Mouse (Mus musculus) neural tube, embryonic 11.5 days (tissue): ENCODE data around the gene Fbxl18. TPM values are rescaled to one million over a fixed set of nuclear protein-coding genes. Genes with fewer than 3 reads are reported as not detected.
A peak's percentile ranks its signal among the peaks of the same experiment; 100 is the strongest.

Experiments
- ATAC-seq: fragments of 200-750 bp; cut with Nextera tagmentation; 2 replicates; pipeline ENCODE4 v1.8.0; 2017; ENCODE audit warnings: moderate number of reproducible peaks, mild to moderate bottlenecking, moderate TSS enrichment, moderate library complexity; ENCODE audit not compliant: insufficient read depth, low FRiP score, low TSS enrichment
- DNase-seq: peaks from one replicate; pipeline ENCODE4 v3.0.0-alpha.2; 2015; ENCODE audit warnings: low spot score
- H3K27ac ChIP-seq: fragments of 300-500 bp; sonication (generic); 2 replicates; pipeline ENCODE4 v1.5.1; 2014; ENCODE audit warnings: low read depth, mild to moderate bottlenecking, low read length
- H3K27me3 ChIP-seq: fragments of 300-500 bp; sonication (generic); 2 replicates; pipeline ENCODE4 v1.6.1; 2014; ENCODE audit warnings: mild to moderate bottlenecking, low read length, mixed read lengths; ENCODE audit not compliant: control insufficient read depth, insufficient read depth
- H3K36me3 ChIP-seq: fragments of 300-500 bp; sonication (generic); 2 replicates; pipeline ENCODE4 v1.6.1; 2014; ENCODE audit warnings: mild to moderate bottlenecking, low read length, moderate library complexity, mixed read lengths; ENCODE audit not compliant: control insufficient read depth, insufficient read depth
- H3K4me1 ChIP-seq: fragments of 300-500 bp; sonication (generic); 2 replicates; pipeline ENCODE4 v1.6.1; 2014; ENCODE audit warnings: low read length, mixed read lengths; ENCODE audit not compliant: control insufficient read depth, insufficient read depth
- H3K4me2 ChIP-seq: fragments of 300-500 bp; sonication (generic); 2 replicates; pipeline ENCODE4 v1.6.1; 2014; ENCODE audit warnings: low read depth, mild to moderate bottlenecking, moderate library complexity
- H3K4me3 ChIP-seq: fragments of 300-500 bp; sonication (generic); 2 replicates; pipeline ENCODE4 v1.5.1; 2014; ENCODE audit warnings: low read depth, low read length
- H3K9ac ChIP-seq: fragments of 300-500 bp; sonication (generic); 2 replicates; pipeline ENCODE4 v1.6.1; 2014; ENCODE audit warnings: mild to moderate bottlenecking, low read length
- H3K9me3 ChIP-seq: fragments of 300-500 bp; sonication (generic); 2 replicates; pipeline ENCODE4 v1.6.1; 2016; ENCODE audit warnings: low read length; ENCODE audit not compliant: control insufficient read depth
- WGBS: fragments of 180-500 bp; shearing (Covaris S2); extraction: QIAGEN DNeasy Blood & Tissue Kit; methylation state at CpG from one replicate; pipeline ENCODE4 v1.1.7; 2014; 5-methylcytosine and 5-hydroxymethylcytosine counted together
- polyA plus RNA-seq: library from polyadenylated mRNA; unstranded; fragments of >200 nt; fragmentation: Nextera tagmentation; extraction: Ambion mirVana; gene quantifications from 2 replicates; pipeline ENCODE4 v1.2.1, GENCODE M21; 2014

Gene Fbxl18
- polyA plus RNA-seq, 1 experiment from 2014 or later = 13.7 TPM

GRCm38 (mm10) chr5:142929400-142929752 is 34.2 kb upstream of the Fbxl18 start:
- Histone ChIP-seq H3K4me1 (peaks cover 6% of the 10 kb centered on the region; the same call in 1 of the 2 replicates), H3K9ac (peak overlapping the region; percentile 56), H3K9me3 (no peaks in the 10 kb centered on the region), H3K36me3 (no peaks in the 10 kb centered on the region), H3K4me3 (peak overlapping the region; percentile 26), H3K4me2 (peak overlapping the region; percentile 46), H3K27ac (no peak overlapping the region), H3K27me3 (0 out of 2 replicates have a peak, but pooled peaks cover 3% of the 10 kb centered on the region)
- no peak for DNase-seq
- WGBS = 26% methylated on average over 4 of the region's 4 CpGs
- ATAC-seq = no peak

GRCm38 (mm10) chr5:142928749-142929399 is 33.7 kb upstream of the Fbxl18 start:
- 0 out of 2 replicates have a peak, but pooled peaks cover 3% of the 10 kb centered on the region for H3K27me3 ChIP-seq
- peaks cover 6% of the 10 kb centered on the region; the same call in 1 of the 2 replicates for H3K4me1 ChIP-seq
- peak overlapping the region; percentile 56 for H3K9ac ChIP-seq
- ATAC-seq (no peak), DNase-seq (peak; percentile 73)
- peak overlapping the region; percentile 46 for H3K4me2 ChIP-seq
- no peaks in the 10 kb centered on the region for H3K36me3 ChIP-seq
- no peaks in the 10 kb centered on the region for H3K9me3 ChIP-seq
- no peak overlapping the region for H3K27ac ChIP-seq
- WGBS = 4% methylated on average over 35 of the region's 35 CpGs
- peak overlapping the region; percentile 26 for H3K4me3 ChIP-seq

- Histone ChIP-seq H3K9me3 (no peaks in the 10 kb centered on the region), H3K4me2 (no peak overlapping the region), H3K9ac (no peak overlapping the region), H3K4me3 (no peak overlapping the region), H3K4me1 (peaks cover 6% of the 10 kb centered on the region; the same call in 1 of the 2 replicates), H3K27me3 (0 out of 2 replicates have a peak, but pooled peaks cover 3% of the 10 kb centered on the region), H3K27ac (no peak overlapping the region), H3K36me3 (no peaks in the 10 kb centered on the region)
- DNase-seq (no peak), ATAC-seq (no peak)
- WGBS = 94% methylated on average over 12 of the region's 12 CpGs
These were observed 32.2 kb upstream of the Fbxl18 start for GRCm38 (mm10) chr5:142927341-142927930.

- Histone ChIP-seq H3K4me1 (peaks cover 6% of the 10 kb centered on the region; the same call in 1 of the 2 replicates), H3K9me3 (no peaks in the 10 kb centered on the region), H3K36me3 (no peaks in the 10 kb centered on the region), H3K27ac (no peak overlapping the region), H3K27me3 (0 out of 2 replicates have a peak, but pooled peaks cover 3% of the 10 kb centered on the region), H3K4me2 (no peak overlapping the region), H3K4me3 (no peak overlapping the region), H3K9ac (no peak overlapping the region; the same call in 1 of the 2 replicates)
- no peak for DNase-seq
- ATAC-seq = no peak
- 46% methylated on average over 3 of the region's 3 CpGs for WGBS
These were observed 31.7 kb upstream of the Fbxl18 start for GRCm38 (mm10) chr5:142926940-142927228.

GRCm38 (mm10) chr5:142926204-142926939 is 31.2 kb upstream of the Fbxl18 start:
- WGBS = 20% methylated on average over 12 of the region's 13 CpGs

GRCm38 (mm10) chr5:142924336-142924959 is 29.2 kb upstream of the Fbxl18 start:
- 76% methylated on average over 12 of the region's 12 CpGs for WGBS
- H3K36me3 ChIP-seq = no peaks in the 10 kb centered on the region
- no peak overlapping the region for H3K4me3 ChIP-seq
- no peak for DNase-seq
- H3K4me1 ChIP-seq = peaks cover 6% of the 10 kb centered on the region; the same call in 1 of the 2 replicates
- no peak overlapping the region for H3K27ac ChIP-seq
- H3K27me3 ChIP-seq = 0 out of 2 replicates have a peak, but pooled peaks cover 3% of the 10 kb centered on the region
- H3K4me2 ChIP-seq = no peak overlapping the region
- no peak overlapping the region for H3K9ac ChIP-seq
- ATAC-seq = no peak
- no peaks in the 10 kb centered on the region for H3K9me3 ChIP-seq

More at GRCm38 (mm10) chr5:142926204-142926939, 31.2 kb upstream of the Fbxl18 start:
- ATAC-seq = no peak
- no peak overlapping the region for H3K27ac ChIP-seq
- peaks cover 6% of the 10 kb centered on the region; the same call in 1 of the 2 replicates for H3K4me1 ChIP-seq
- DNase-seq = no peak
- H3K36me3 ChIP-seq = no peaks in the 10 kb centered on the region
- H3K4me3 ChIP-seq = no peak overlapping the region
- no peak overlapping the region; the same call in 1 of the 2 replicates for H3K9ac ChIP-seq
- H3K27me3 ChIP-seq = 0 out of 2 replicates have a peak, but pooled peaks cover 3% of the 10 kb centered on the region
- no peak overlapping the region for H3K4me2 ChIP-seq
- H3K9me3 ChIP-seq = no peaks in the 10 kb centered on the region

GRCm38 (mm10) chr5:142923781-142924180 is 28.6 kb upstream of the Fbxl18 start:
- H3K4me3 ChIP-seq = no peak overlapping the region
- 81% methylated on average over 3 of the region's 3 CpGs for WGBS

GRCm38 (mm10) chr5:142922251-142922650 is 27.0 kb upstream of the Fbxl18 start:
- ATAC-seq (no peak), DNase-seq (no peak)
- Histone ChIP-seq H3K4me1 (0 out of 2 replicates have a peak, but pooled peaks cover 4% of the 10 kb centered on the region), H3K27ac (no peak overlapping the region), H3K9ac (no peak overlapping the region), H3K36me3 (no peaks in the 10 kb centered on the region), H3K4me2 (no peak overlapping the region), H3K4me3 (no peak overlapping the region), H3K27me3 (no peaks in the 10 kb centered on the region), H3K9me3 (no peaks in the 10 kb centered on the region)
- WGBS = 88% methylated on average over 5 of the region's 5 CpGs

More at GRCm38 (mm10) chr5:142923781-142924180, 28.6 kb upstream of the Fbxl18 start:
- Histone ChIP-seq H3K9ac (no peak overlapping the region), H3K4me2 (no peak overlapping the region), H3K36me3 (no peaks in the 10 kb centered on the region), H3K4me1 (0 out of 2 replicates have a peak, but pooled peaks cover 4% of the 10 kb centered on the region), H3K27ac (no peak overlapping the region), H3K9me3 (no peaks in the 10 kb centered on the region), H3K27me3 (no peaks in the 10 kb centered on the region)
- DNase-seq (no peak), ATAC-seq (no peak)
